Mouse (Mus musculus) urinary bladder, adult 2 months (tissue): ENCODE measurements around the gene Phtf2. TPM values are rescaled to one million over a fixed set of nuclear protein-coding genes. Genes with fewer than 3 reads are reported as not detected.
"Not testable (repeated sequence)": the region's sequence is repeated elsewhere in the genome, so short reads cannot be mapped to it uniquely, and the experiment has no call there.

ENCODE experiments used
- DNase-seq: peaks from one replicate; pipeline ENCODE4 v3.0.0; 2022; ENCODE audit warnings: low spot score
- polyA plus RNA-seq: library from polyadenylated mRNA; depleted of rRNA; stranded (reverse); fragments of >200 nt; gene quantifications from 2 replicates; pipeline ENCODE4 v1.2.3, GENCODE M21; 2012

Phtf2 gene
- polyA plus RNA-seq, 1 experiment: 7.5 TPM

GRCm38 (mm10) chr5:20773341-20773740 lies 108.6 kb downstream of the Phtf2 start:
- no peak for DNase-seq

- DNase-seq: no peak
These were observed 116.5 kb downstream of the Phtf2 start for GRCm38 (mm10) chr5:20765365-20765920.

- not testable (repeated sequence) for DNase-seq
These were observed 119.5 kb downstream of the Phtf2 start for GRCm38 (mm10) chr5:20762441-20762840.

- no peak for DNase-seq
These were observed 121.4 kb downstream of the Phtf2 start for GRCm38 (mm10) chr5:20760368-20761162.

- DNase-seq: no peak
These were observed 122.2 kb downstream of the Phtf2 start for GRCm38 (mm10) chr5:20759771-20760170.

- DNase-seq: no peak
These were observed 128.0 kb downstream of the Phtf2 start for GRCm38 (mm10) chr5:20753963-20754362.

- DNase-seq: no peak
These were observed 128.8 kb downstream of the Phtf2 start for GRCm38 (mm10) chr5:20753096-20753495.

- no peak for DNase-seq
These were observed 130.2 kb downstream of the Phtf2 start for GRCm38 (mm10) chr5:20751696-20752095.

- no peak for DNase-seq
These were observed 130.9 kb downstream of the Phtf2 start for GRCm38 (mm10) chr5:20751000-20751399.

GRCm38 (mm10) chr5:20749535-20749934 lies 132.4 kb downstream of the Phtf2 start:
- no peak for DNase-seq

GRCm38 (mm10) chr5:20748856-20749255 lies 133.1 kb downstream of the Phtf2 start:
- DNase-seq: no peak

- no peak for DNase-seq
These were observed 133.8 kb downstream of the Phtf2 start for GRCm38 (mm10) chr5:20748142-20748541.

- DNase-seq: no peak
These were observed 140.0 kb downstream of the Phtf2 start for GRCm38 (mm10) chr5:20741936-20742335.

- no peak for DNase-seq
These were observed 140.7 kb downstream of the Phtf2 start for GRCm38 (mm10) chr5:20741193-20741592.

- no peak for DNase-seq
These were observed 143.1 kb downstream of the Phtf2 start for GRCm38 (mm10) chr5:20738795-20739194.

GRCm38 (mm10) chr5:20723226-20723625 lies 158.7 kb downstream of the Phtf2 start:
- DNase-seq: not testable (repeated sequence)

- no peak for DNase-seq
These were observed 161.6 kb downstream of the Phtf2 start for GRCm38 (mm10) chr5:20720201-20720900.

- DNase-seq: not testable (repeated sequence)
These were observed 165.9 kb downstream of the Phtf2 start for GRCm38 (mm10) chr5:20715980-20716379.

GRCm38 (mm10) chr5:20714619-20715018 lies 167.3 kb downstream of the Phtf2 start:
- DNase-seq: not testable (repeated sequence)

GRCm38 (mm10) chr5:20710845-20711244 lies 171.1 kb downstream of the Phtf2 start:
- not testable (repeated sequence) for DNase-seq
